Comparison of ENCODE assay signal across 24 mouse cellular contexts in the genomic region with DNA sequence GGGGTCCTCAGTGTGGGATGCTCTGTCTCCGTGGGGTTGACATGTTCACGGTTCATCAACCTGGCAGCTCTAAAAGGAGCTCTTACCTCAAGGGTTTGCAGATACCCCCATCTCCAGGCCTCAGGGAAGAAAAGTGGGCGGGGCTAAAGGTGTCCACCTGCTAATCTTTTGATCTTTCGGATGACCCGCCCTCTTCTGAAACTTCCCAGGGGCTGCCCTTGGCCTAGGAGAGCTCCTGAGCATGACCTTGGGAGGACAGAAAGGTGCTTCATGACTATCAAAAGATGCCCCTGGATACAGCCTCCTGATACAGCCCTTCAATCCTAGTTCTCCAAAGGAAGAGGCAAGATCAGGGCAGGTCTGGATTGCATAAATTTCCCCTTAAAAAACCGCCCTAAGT. TPM values are rescaled to one million over a fixed set of nuclear protein-coding genes. Genes with fewer than 3 reads are reported as not detected.
DNase-seq lines count a peak whose midpoint lies in the region; ATAC-seq and TF ChIP-seq lines count a peak whose summit lies in the region.
"Had no signal": no experiment of that assay in that cellular context is flagged by ENCODE, and none has a peak within 500 bp of the region (broad histone marks: within the 10 kb centered on the region; RNA-seq: fewer than 3 reads in every experiment).

No protein-coding gene starts in this region.

- no peaks in the 10 kb centered on the region for H3K36me3 ChIP-seq in midbrain, embryonic 12.5 days
- no peaks in the 10 kb centered on the region for H3K36me3 ChIP-seq in midbrain, embryonic 14.5 days (ENCODE audit: control insufficient read depth, insufficient read depth, low read length)
- H3K36me3 ChIP-seq in CH12.LX (replicated peaks in 1 of 2; ENCODE audit: control insufficient read depth in 1 of 2, insufficient read depth in 1 of 2, low read length in 1 of 2), result no peaks in the 10 kb centered on the region
- H3K36me3 ChIP-seq in hindbrain, embryonic 13.5 days, result no peaks in the 10 kb centered on the region
- H3K36me3 ChIP-seq: embryonic facial prominence, embryonic 13.5 days; embryonic facial prominence, embryonic 15.5 days; forebrain, embryonic 10.5 days; forebrain, embryonic 12.5 days had no signal

- H3K27ac ChIP-seq in midbrain, embryonic 12.5 days (replicated peaks), result 0 out of 2 replicates have a peak overlapping the region, but pooled peaks have one; percentile 16
- no peak overlapping the region for H3K27ac ChIP-seq in midbrain, embryonic 14.5 days (replicated peaks; ENCODE audit: low read depth, low read length)
- peak overlapping the region; percentile 92; the same call in 1 of the 2 replicates for H3K27ac ChIP-seq in CH12.LX (ENCODE audit: insufficient read depth, low read depth)
- H3K27ac ChIP-seq in hindbrain, embryonic 13.5 days, result no peak overlapping the region
- H3K27ac ChIP-seq: embryonic facial prominence, embryonic 13.5 days; embryonic facial prominence, embryonic 15.5 days; forebrain, embryonic 10.5 days; forebrain, embryonic 12.5 days had no signal

- in situ Hi-C loops in CH12.LX (cut with MboI; ENCODE audit: low pct_ligation_motif_present, low pct_unique_long_range_greater_than_20kb, low sequenced_read_pairs), result no loop called here

- TF ChIP-seq CTCF in CH12.LX (conservative IDR thresholded peaks at IDR 0.05 in 1 of 2, IDR thresholded peaks at IDR 0.05 in 1 of 2; ENCODE audit: low read depth in 2 of 2, low read length in 2 of 2), result no peak

- peaks cover 12% of the 10 kb centered on the region; the same call in 1 of the 2 replicates for H3K79me2 ChIP-seq in CH12.LX (replicated peaks; ENCODE audit: control insufficient read depth, extremely low read depth, insufficient read depth, poor library complexity, severe bottlenecking)

- no peak overlapping the region for H3K4me3 ChIP-seq in midbrain, embryonic 12.5 days
- no peak overlapping the region for H3K4me3 ChIP-seq in midbrain, embryonic 14.5 days (replicated peaks; ENCODE audit: low read depth, low read length)
- no peak overlapping the region for H3K4me3 ChIP-seq in CH12.LX (replicated peaks in 1 of 3; ENCODE audit: low read depth in 2 of 3, low read length in 2 of 3, poor library complexity in 1 of 3)
- no peak overlapping the region for H3K4me3 ChIP-seq in hindbrain, embryonic 13.5 days
- H3K4me3 ChIP-seq: embryonic facial prominence, embryonic 13.5 days; embryonic facial prominence, embryonic 15.5 days; erythroblast, embryonic 14.5 days; forebrain, embryonic 10.5 days; forebrain, embryonic 12.5 days had no signal

- H3K4me2 ChIP-seq in midbrain, embryonic 12.5 days (replicated peaks), result no peak overlapping the region
- H3K4me2 ChIP-seq in midbrain, embryonic 14.5 days (ENCODE audit: low read length), result no peak overlapping the region
- H3K4me2 ChIP-seq in CH12.LX (ENCODE audit: insufficient read depth, low read depth, poor library complexity, severe bottlenecking), result no peak overlapping the region; the same call in 1 of the 2 replicates
- H3K4me2 ChIP-seq in hindbrain, embryonic 13.5 days, result no peak overlapping the region
- H3K4me2 ChIP-seq: embryonic facial prominence, embryonic 13.5 days; embryonic facial prominence, embryonic 15.5 days; forebrain, embryonic 12.5 days had no signal

- TF ChIP-seq POLR2A in CH12.LX (IDR thresholded peaks at IDR 0.05; ENCODE audit: low read depth, low read length), result no peak

- no peak for DNase-seq in midbrain, embryonic 14.5 days
- DNase-seq in CH12.LX (ENCODE audit: extremely low read depth), result no peak
- DNase-seq in ES-CJ7 (ENCODE audit: low read depth, low spot score), result peak; percentile 62
- DNase-seq in ZHBTc4 (ENCODE audit: low read depth, low spot score), result peak; percentile 51
- DNase-seq: adrenal gland, adult 2 months; adrenal gland, postnatal 10 days; adrenal gland, postnatal 25 days; cerebellum, adult 11 months; cerebellum, adult 18-20 months; cerebellum, adult 8-10 months; cerebellum, adult 9-11 months; cerebellum, postnatal 14 days; cerebellum, postnatal 36 days; embryo, embryonic 11 days had no signal

- peaks cover 13% of the 10 kb centered on the region for H3K4me1 ChIP-seq in midbrain, embryonic 12.5 days
- peaks cover under 1% of the 10 kb centered on the region for H3K4me1 ChIP-seq in midbrain, embryonic 14.5 days (ENCODE audit: control insufficient read depth, insufficient read depth, low read length)
- peaks cover 22 to 40% of the 10 kb centered on the region in 2 experiments for H3K4me1 ChIP-seq in CH12.LX (ENCODE audit: control insufficient read depth in 1 of 2, insufficient read depth in 2 of 2)
- H3K4me1 ChIP-seq in hindbrain, embryonic 13.5 days (replicated peaks), result peaks cover 30% of the 10 kb centered on the region

- no peak for TF ChIP-seq RAD21 in CH12.LX (IDR thresholded peaks at IDR 0.05; ENCODE audit: low read depth, low read length)

- dilution Hi-C loops in CH12.LX (cut with MboI; ENCODE audit: extremely low pct_ligation_motif_present, extremely low pct_unique_long_range_greater_than_20kb, low sequenced_read_pairs), result no loop called here

- no peaks in the 10 kb centered on the region for H3K9me3 ChIP-seq in midbrain, embryonic 12.5 days
- H3K9me3 ChIP-seq in midbrain, embryonic 14.5 days (ENCODE audit: control insufficient read depth, low read length), result no peaks in the 10 kb centered on the region
- H3K9me3 ChIP-seq in CH12.LX (replicated peaks; ENCODE audit: low read length), result no peaks in the 10 kb centered on the region
- no peaks in the 10 kb centered on the region for H3K9me3 ChIP-seq in hindbrain, embryonic 13.5 days
- H3K9me3 ChIP-seq: embryonic facial prominence, embryonic 13.5 days; embryonic facial prominence, embryonic 15.5 days; forebrain, embryonic 10.5 days; forebrain, embryonic 12.5 days had no signal

- H3K27me3 ChIP-seq in midbrain, embryonic 12.5 days, result peaks cover 14% of the 10 kb centered on the region; the same call in 1 of the 2 replicates
- H3K27me3 ChIP-seq in midbrain, embryonic 14.5 days (ENCODE audit: control insufficient read depth, insufficient read depth, low read length), result no peaks in the 10 kb centered on the region
- H3K27me3 ChIP-seq in CH12.LX (replicated peaks), result peaks cover 30% of the 10 kb centered on the region
- H3K27me3 ChIP-seq in hindbrain, embryonic 13.5 days, result 0 out of 2 replicates have a peak, but pooled peaks cover 11% of the 10 kb centered on the region
- H3K27me3 ChIP-seq: embryonic facial prominence, embryonic 15.5 days; forebrain, embryonic 12.5 days had no signal

- WGBS in midbrain, embryonic 12.5 days, result 69% methylated on average over 6 of the region's 6 CpGs
- WGBS in midbrain, embryonic 14.5 days, result 70% methylated on average over 6 of the region's 6 CpGs
- 75% methylated on average over 6 of the region's 6 CpGs for WGBS in hindbrain, embryonic 13.5 days

- no peak overlapping the region for H3K9ac ChIP-seq in midbrain, embryonic 12.5 days (replicated peaks)
- H3K9ac ChIP-seq in midbrain, embryonic 14.5 days (replicated peaks; ENCODE audit: low read length), result no peak overlapping the region
- no peak overlapping the region for H3K9ac ChIP-seq in CH12.LX (ENCODE audit: insufficient read depth, low read depth)
- no peak overlapping the region for H3K9ac ChIP-seq in hindbrain, embryonic 13.5 days
- H3K9ac ChIP-seq: embryonic facial prominence, embryonic 13.5 days; embryonic facial prominence, embryonic 15.5 days; forebrain, embryonic 12.5 days had no signal

- no peak for TF ChIP-seq EP300 in CH12.LX (IDR thresholded peaks at IDR 0.05; ENCODE audit: low read length)

- ATAC-seq in midbrain, embryonic 12.5 days (ENCODE audit: low FRiP score, low read depth), result no peak
- ATAC-seq in midbrain, embryonic 14.5 days (ENCODE audit: low FRiP score, low TSS enrichment), result no peak
- ATAC-seq in inflammation-experienced regulatory T-cells, adult 6 months, result no peak
- ATAC-seq in hindbrain, embryonic 13.5 days (ENCODE audit: low FRiP score), result no peak
- ATAC-seq: forebrain, embryonic 14.5 days; forebrain, embryonic 16.5 days had no signal

TF ChIP-seq in CH12.LX, 34 proteins besides CTCF, POLR2A, EP300 and RAD21:
- TF ChIP-seq SMC3 (IDR thresholded peaks at IDR 0.05; ENCODE audit: low read depth, low read length), result no peak
- TF ChIP-seq ZMIZ1 (IDR thresholded peaks at IDR 0.05; ENCODE audit: low read depth, low read length), result no peak
- no peak for TF ChIP-seq SIN3A (IDR thresholded peaks at IDR 0.05; ENCODE audit: low read length)
- no peak for TF ChIP-seq IRF4 (IDR thresholded peaks at IDR 0.05; ENCODE audit: low read depth, low read length)
- no peak for TF ChIP-seq JUN (IDR thresholded peaks at IDR 0.05; ENCODE audit: insufficient read depth, low read depth, low read length)
- no peak for TF ChIP-seq PAX5 (IDR thresholded peaks at IDR 0.05; ENCODE audit: low read length)

RNA-seq across cellular contexts. Expression of a gene that starts 3.1 kb away (rescaled TPM):
- 16.6 and 17.0 TPM in 2 replicates for polyA plus RNA-seq in midbrain, embryonic 12.5 days (2016; fragmentation: Nextera tagmentation; extraction: Ambion mirVana)
- polyA plus RNA-seq in midbrain, embryonic 14.5 days (2014; fragmentation: Nextera tagmentation; extraction: Ambion mirVana), result 25.7 and 76.6 TPM in 2 replicates
- total RNA-seq in CH12.LX (2012; rRNA removed), result 18.4 and 19.6 TPM in 2 replicates
- 3.1 and 5.5 TPM in 2 replicates for total RNA-seq in CH12.LX (2014; rRNA removed)
- polyA plus RNA-seq in CH12.LX (2012; ENCODE audit: insufficient read length, low read depth), result 23.1 TPM in 2 replicates
- polyA plus RNA-seq in inflammation-experienced regulatory T-cells, adult 6 months (2017; shearing (Covaris generic)), result not detected
- polyA plus RNA-seq in hindbrain, embryonic 13.5 days (2015; fragmentation: Nextera tagmentation; extraction: Ambion mirVana), result 9.5 and 10.2 TPM in 2 replicates
- polyA plus RNA-seq: erythroblast, embryonic 14.5 days had no signal

Comparison
In these comparisons a context has a peak if more than half of its experiments do, and no peak if none do; other contexts are left out.
1. H3K27ac ChIP-seq: peak in midbrain, embryonic 12.5 days (single experiment) and CH12.LX (single experiment); none in midbrain, embryonic 14.5 days (single experiment) and hindbrain, embryonic 13.5 days (single experiment).
2. DNase-seq: peak in ES-CJ7 (single experiment) and ZHBTc4 (single experiment); none in midbrain, embryonic 14.5 days (single experiment) and CH12.LX (single experiment).
3. RNA of a gene that starts 3.1 kb away (polyA plus RNA-seq): 25.7 to 76.6 TPM in midbrain, embryonic 14.5 days, 23.1 TPM in CH12.LX, 16.6 to 17.0 TPM in midbrain, embryonic 12.5 days and 9.5 to 10.2 TPM in hindbrain, embryonic 13.5 days; not detected in inflammation-experienced regulatory T-cells, adult 6 months; every median in the first group is over 10 times any median in the second.